Mouse (Mus musculus): ENCODE measurements around the gene Slc16a5. TPM values are rescaled to one million over a fixed set of nuclear protein-coding genes. Genes with fewer than 3 reads are reported as not detected.

Gene Slc16a5
- polyA plus RNA-seq, 1 experiment from 2014 or later, result 0.51 TPM

DNA sequence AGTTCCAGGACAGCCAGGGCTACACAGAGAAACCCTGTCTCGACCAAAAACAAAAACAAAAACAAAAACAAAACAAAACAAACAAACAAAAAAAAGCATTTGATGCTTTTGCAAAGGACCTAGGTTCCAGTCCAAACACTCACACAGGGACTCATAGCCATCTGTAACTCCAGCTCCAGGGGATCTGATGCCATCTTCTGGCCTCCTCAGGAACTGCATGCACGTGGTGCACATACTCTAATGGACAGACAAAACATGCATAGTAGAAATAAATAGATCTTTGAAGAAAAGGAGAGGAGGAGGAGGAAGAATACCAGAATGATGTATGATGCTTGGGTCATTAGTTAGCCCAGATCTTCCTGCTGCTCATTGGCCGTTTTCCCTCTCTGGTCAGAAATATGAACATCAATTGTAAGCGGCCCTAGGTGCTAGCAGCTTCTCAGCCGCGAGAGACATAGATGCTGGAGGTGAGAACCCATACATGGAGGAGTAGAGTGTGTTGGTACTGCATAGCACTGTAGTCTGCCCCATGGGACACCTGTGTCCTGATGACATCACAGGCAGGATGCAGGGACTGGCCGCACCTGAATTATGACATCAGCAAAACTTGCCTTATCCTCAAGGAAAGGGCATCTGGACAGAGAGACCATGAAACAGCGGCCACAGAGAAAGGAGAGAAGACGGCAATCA lies 22.2 kb upstream of the Slc16a5 start, which contains the start of gene Trim80:
Gene Trim80, plus strand, starts transcription at position 640 of the 690 bp plus-strand sequence.
- Histone ChIP-seq H3K9ac (ENCODE audit: low read depth, low read length) (no peak within 1 kb of the TSS), H3K4me3 (ENCODE audit: low read depth, low read length) (no peak within 1 kb of the TSS), H3K36me3 (ENCODE audit: control insufficient read depth, insufficient read depth) (no peaks in the 10 kb centered on the region), H3K4me2 (ENCODE audit: low read depth, low read length) (no peak within 1 kb of the TSS), H3K9me3 (replicated peaks; ENCODE audit: control insufficient read depth, low read length) (peaks cover 4% of the 10 kb centered on the region; the same call in 1 of the 2 replicates), H3K4me1 (ENCODE audit: control insufficient read depth, low read depth, low read length) (peaks cover 8% of the 10 kb centered on the region), H3K27me3 (ENCODE audit: control insufficient read depth, insufficient read depth, low read depth, low read length) (peaks cover 13% of the 10 kb centered on the region), H3K27ac (ENCODE audit: low read length) (no peak within 1 kb of the TSS)
- WGBS (ENCODE audit: insufficient replicate concordance), result 77% methylated on average over 9 of the region's 9 CpGs
- ATAC-seq (ENCODE audit: low read depth), result no peak

DNA sequence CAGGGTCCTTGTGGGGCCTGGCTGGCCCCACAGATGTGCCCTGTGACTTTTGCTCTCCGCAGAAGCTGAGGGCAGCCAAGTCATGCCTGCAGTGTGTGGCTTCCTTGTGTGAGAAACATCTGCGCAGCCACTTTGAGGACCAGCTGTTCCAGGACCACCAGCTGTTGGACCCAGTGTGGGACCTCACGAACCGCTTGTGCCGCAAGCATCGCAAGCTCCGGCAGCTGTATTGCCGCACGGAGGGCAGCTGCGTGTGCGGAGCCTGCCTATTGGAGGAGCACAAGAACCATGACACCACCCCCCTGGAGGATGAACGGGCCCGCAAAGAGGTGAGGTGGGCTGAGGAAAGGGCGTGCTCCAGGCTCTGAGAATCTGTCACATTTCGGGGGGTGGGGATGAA lies 20.9 kb upstream of the Slc16a5 start:
- WGBS (ENCODE audit: insufficient replicate concordance), result 47% methylated on average over 15 of the region's 15 CpGs
- peaks cover 4% of the 10 kb centered on the region; the same call in 1 of the 2 replicates for H3K9me3 ChIP-seq (replicated peaks; ENCODE audit: control insufficient read depth, low read length)
- no peak for ATAC-seq (ENCODE audit: low read depth)

DNA sequence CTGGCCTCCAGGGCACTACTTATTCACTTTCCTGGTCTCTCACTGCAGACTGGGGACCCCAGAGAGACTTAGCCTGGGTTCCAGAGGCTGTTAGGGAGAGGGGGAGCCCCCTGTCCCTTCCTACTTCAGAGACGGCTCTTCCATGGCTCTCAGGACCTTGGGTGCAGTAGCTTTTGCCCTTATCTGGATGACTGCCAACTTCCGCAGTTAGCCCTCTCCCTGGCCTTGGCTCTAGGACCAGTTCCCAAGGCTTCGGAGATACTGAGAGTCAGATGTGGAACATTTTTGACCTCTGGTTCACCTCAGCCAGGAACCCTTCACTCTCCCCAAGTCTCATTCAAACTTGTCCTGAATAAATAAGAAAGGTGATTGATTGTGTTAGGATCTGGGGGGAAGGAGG lies 15.4 kb upstream of the Slc16a5 start:
- ATAC-seq (ENCODE audit: low read depth), result no peak
- Histone ChIP-seq H3K9me3 (replicated peaks; ENCODE audit: control insufficient read depth, low read length) (no peaks in the 10 kb centered on the region), H3K4me1 (ENCODE audit: control insufficient read depth, low read depth, low read length) (no peaks in the 10 kb centered on the region; the same call in 1 of the 2 replicates), H3K27me3 (ENCODE audit: control insufficient read depth, insufficient read depth, low read depth, low read length) (no peaks in the 10 kb centered on the region), H3K36me3 (ENCODE audit: control insufficient read depth, insufficient read depth) (no peaks in the 10 kb centered on the region), H3K4me2 (ENCODE audit: low read depth, low read length) (peak overlapping the region; percentile 30; the same call in 1 of the 2 replicates), H3K4me3 (ENCODE audit: low read depth, low read length) (no peak overlapping the region), H3K9ac (ENCODE audit: low read depth, low read length) (no peak overlapping the region), H3K27ac (ENCODE audit: low read length) (peak overlapping the region; percentile 58)
- WGBS (ENCODE audit: insufficient replicate concordance), result 40% methylated on average over 3 of the region's 3 CpGs

More for the DNA sequence above, 20.9 kb upstream of the Slc16a5 start:
- no peaks in the 10 kb centered on the region for H3K36me3 ChIP-seq (ENCODE audit: control insufficient read depth, insufficient read depth)
- no peak overlapping the region for H3K27ac ChIP-seq (ENCODE audit: low read length)
- H3K27me3 ChIP-seq (ENCODE audit: control insufficient read depth, insufficient read depth, low read depth, low read length), result peaks cover under 1% of the 10 kb centered on the region; the same call in 1 of the 2 replicates
- no peak overlapping the region for H3K4me2 ChIP-seq (ENCODE audit: low read depth, low read length)
- no peak overlapping the region for H3K4me3 ChIP-seq (ENCODE audit: low read depth, low read length)
- H3K9ac ChIP-seq (ENCODE audit: low read depth, low read length), result no peak overlapping the region
- peaks cover 4% of the 10 kb centered on the region; the same call in 1 of the 2 replicates for H3K4me1 ChIP-seq (ENCODE audit: control insufficient read depth, low read depth, low read length)

DNA sequence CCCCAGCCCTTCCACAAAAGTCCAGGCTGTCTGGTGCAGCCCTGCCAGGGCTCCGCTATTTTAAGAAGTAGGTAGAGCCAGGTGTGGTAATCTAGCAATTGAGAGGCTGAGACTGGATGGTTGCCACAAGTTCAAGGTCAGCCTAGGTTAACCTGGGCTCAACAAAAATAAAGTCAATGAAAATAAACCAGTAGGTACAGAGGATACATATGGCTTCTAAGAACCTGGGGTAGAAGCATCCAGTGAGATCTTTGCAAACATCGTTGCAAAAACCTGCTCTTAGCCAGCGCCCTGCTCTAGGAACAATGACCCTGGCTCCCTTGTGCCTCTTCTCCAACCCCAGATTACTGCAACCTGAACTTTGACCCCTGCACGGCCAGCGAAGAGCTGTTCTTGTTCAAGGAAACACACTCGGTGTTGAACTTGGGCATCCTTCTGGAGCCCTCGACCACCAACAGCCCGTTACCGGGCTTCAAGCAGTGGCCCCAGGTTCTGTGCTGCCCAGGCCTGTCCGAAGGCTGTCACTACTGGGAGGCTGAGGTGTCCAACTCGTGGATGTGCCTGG lies 14.9 kb upstream of the Slc16a5 start:
- 61% methylated on average over 11 of the region's 11 CpGs for WGBS (ENCODE audit: insufficient replicate concordance)
- peak overlapping the region; percentile 23; the same call in 1 of the 2 replicates for H3K4me3 ChIP-seq (ENCODE audit: low read depth, low read length)
- no peak overlapping the region for H3K9ac ChIP-seq (ENCODE audit: low read depth, low read length)
- H3K27ac ChIP-seq (ENCODE audit: low read length), result peak overlapping the region; percentile 58
- peak; percentile 23; the same call in 1 of the 2 replicates for ATAC-seq (ENCODE audit: low read depth)
- no peaks in the 10 kb centered on the region; the same call in 1 of the 2 replicates for H3K4me1 ChIP-seq (ENCODE audit: control insufficient read depth, low read depth, low read length)
- no peaks in the 10 kb centered on the region for H3K9me3 ChIP-seq (replicated peaks; ENCODE audit: control insufficient read depth, low read length)
- H3K36me3 ChIP-seq (ENCODE audit: control insufficient read depth, insufficient read depth), result no peaks in the 10 kb centered on the region
- H3K4me2 ChIP-seq (ENCODE audit: low read depth, low read length), result peak overlapping the region; percentile 30
- H3K27me3 ChIP-seq (ENCODE audit: control insufficient read depth, insufficient read depth, low read depth, low read length), result no peaks in the 10 kb centered on the region

DNA sequence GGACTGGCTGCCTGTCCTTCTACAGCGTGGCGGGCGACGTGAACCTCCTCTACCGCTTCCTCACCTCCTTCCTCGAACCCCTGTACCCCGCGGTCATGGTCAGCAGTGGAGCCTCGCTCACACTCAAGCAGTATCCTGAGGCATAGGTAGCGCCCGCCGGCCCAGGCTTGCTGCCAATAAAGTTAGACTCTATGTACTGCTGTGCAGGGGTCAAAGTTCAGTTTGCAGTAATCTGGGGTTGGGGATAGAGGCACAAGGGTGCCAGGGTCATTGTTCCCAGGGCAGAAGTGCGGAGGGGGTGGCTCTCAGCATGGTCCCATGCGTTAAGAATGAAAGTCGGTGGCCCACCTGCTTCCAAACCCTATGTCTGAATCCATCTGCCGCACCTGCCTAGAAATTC lies 14.2 kb upstream of the Slc16a5 start:
- Histone ChIP-seq H3K4me1 (ENCODE audit: control insufficient read depth, low read depth, low read length) (no peaks in the 10 kb centered on the region; the same call in 1 of the 2 replicates), H3K4me2 (ENCODE audit: low read depth, low read length) (peak overlapping the region; percentile 30; the same call in 1 of the 2 replicates), H3K27me3 (ENCODE audit: control insufficient read depth, insufficient read depth, low read depth, low read length) (no peaks in the 10 kb centered on the region), H3K36me3 (ENCODE audit: control insufficient read depth, insufficient read depth) (no peaks in the 10 kb centered on the region), H3K27ac (ENCODE audit: low read length) (peak overlapping the region; percentile 58), H3K9ac (ENCODE audit: low read depth, low read length) (no peak overlapping the region), H3K9me3 (replicated peaks; ENCODE audit: control insufficient read depth, low read length) (no peaks in the 10 kb centered on the region), H3K4me3 (ENCODE audit: low read depth, low read length) (peak overlapping the region; percentile 23; the same call in 1 of the 2 replicates)
- WGBS (ENCODE audit: insufficient replicate concordance), result 70% methylated on average over 16 of the region's 16 CpGs
- peak; percentile 72 for ATAC-seq (ENCODE audit: low read depth)

DNA sequence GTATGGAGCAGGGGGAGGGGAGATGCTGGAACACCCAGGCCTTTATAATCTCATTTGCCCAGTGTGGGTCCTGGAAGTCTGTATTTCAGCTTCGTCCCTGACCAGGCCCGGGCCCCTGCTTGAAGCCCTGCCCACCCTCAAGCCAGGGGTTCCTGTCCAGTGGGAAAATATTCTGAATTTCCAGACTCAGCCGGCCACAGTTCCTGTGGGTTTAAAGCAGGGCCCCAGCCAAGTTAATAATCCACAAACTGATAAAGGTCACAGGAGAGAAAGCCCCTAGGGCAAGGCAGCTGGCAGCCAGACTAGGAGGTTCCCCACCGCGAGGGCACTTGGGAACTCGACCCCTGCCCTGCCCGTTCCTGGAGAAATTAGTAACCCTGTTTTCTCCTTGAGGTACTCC lies 13.3 kb upstream of the Slc16a5 start:
- peak; percentile 28; the same call in 1 of the 2 replicates for ATAC-seq (ENCODE audit: low read depth)
- H3K4me2 ChIP-seq (ENCODE audit: low read depth, low read length), result no peak overlapping the region
- no peaks in the 10 kb centered on the region for H3K27me3 ChIP-seq (ENCODE audit: control insufficient read depth, insufficient read depth, low read depth, low read length)
- H3K9me3 ChIP-seq (replicated peaks; ENCODE audit: control insufficient read depth, low read length), result no peaks in the 10 kb centered on the region
- H3K27ac ChIP-seq (ENCODE audit: low read length), result peak overlapping the region; percentile 58
- H3K9ac ChIP-seq (ENCODE audit: low read depth, low read length), result no peak overlapping the region
- H3K36me3 ChIP-seq (ENCODE audit: control insufficient read depth, insufficient read depth), result no peaks in the 10 kb centered on the region
- H3K4me1 ChIP-seq (ENCODE audit: control insufficient read depth, low read depth, low read length), result peaks cover 3% of the 10 kb centered on the region
- H3K4me3 ChIP-seq (ENCODE audit: low read depth, low read length), result no peak overlapping the region
- WGBS (ENCODE audit: insufficient replicate concordance), result 56% methylated on average over 7 of the region's 7 CpGs

DNA sequence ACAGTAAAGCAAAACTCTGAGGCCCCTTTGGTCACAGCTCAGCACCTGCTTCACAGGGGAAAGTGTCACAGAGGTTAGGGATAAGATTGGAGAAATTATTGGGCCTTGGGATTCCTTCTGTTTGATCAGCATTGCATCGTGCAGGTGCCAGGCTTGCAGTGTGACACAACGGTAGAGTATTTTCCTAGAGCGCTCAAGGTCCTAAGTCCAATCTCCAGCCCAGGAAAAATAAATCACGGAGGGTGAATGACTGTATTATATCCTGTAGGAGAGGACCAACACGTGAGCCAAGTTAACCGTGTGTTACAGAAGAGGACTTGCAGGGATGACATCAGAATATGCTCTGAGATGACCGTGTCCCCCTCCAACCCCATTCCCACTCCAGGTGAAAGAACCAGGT lies 12.1 kb upstream of the Slc16a5 start:
- no peaks in the 10 kb centered on the region for H3K27me3 ChIP-seq (ENCODE audit: control insufficient read depth, insufficient read depth, low read depth, low read length)
- no peak overlapping the region for H3K4me3 ChIP-seq (ENCODE audit: low read depth, low read length)
- peak; percentile 56 for ATAC-seq (ENCODE audit: low read depth)
- peak overlapping the region; percentile 60; the same call in 1 of the 2 replicates for H3K27ac ChIP-seq (ENCODE audit: low read length)
- H3K36me3 ChIP-seq (ENCODE audit: control insufficient read depth, insufficient read depth), result no peaks in the 10 kb centered on the region
- no peaks in the 10 kb centered on the region; the same call in 1 of the 2 replicates for H3K9me3 ChIP-seq (replicated peaks; ENCODE audit: control insufficient read depth, low read length)
- H3K9ac ChIP-seq (ENCODE audit: low read depth, low read length), result no peak overlapping the region
- 58% methylated on average over 7 of the region's 7 CpGs for WGBS (ENCODE audit: insufficient replicate concordance)
- H3K4me2 ChIP-seq (ENCODE audit: low read depth, low read length), result no peak overlapping the region
- peaks cover 3% of the 10 kb centered on the region for H3K4me1 ChIP-seq (ENCODE audit: control insufficient read depth, low read depth, low read length)

DNA sequence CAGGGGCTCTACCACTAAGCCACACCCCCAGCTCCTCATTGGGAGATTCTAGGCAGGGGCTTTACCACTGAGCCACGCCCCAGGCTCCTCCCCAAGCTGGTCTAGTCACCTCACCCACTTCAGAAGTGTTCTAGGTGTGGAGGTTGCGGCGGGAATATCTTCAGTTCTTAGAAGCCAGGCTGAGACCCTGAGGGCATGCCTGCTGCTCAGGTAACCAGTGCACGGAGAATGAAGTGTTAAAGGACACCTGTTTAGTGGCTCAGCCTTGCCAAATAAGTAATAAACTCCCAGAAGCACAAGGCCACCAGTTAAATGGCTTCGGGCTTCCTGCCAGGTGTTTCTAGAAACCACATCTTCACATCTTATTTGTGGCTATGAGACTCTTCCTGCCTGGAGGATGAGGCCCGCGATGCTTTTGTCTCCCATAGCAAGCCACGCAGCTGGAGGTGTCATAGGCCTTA lies 10.5 kb upstream of the Slc16a5 start:
- Histone ChIP-seq H3K27me3 (ENCODE audit: control insufficient read depth, insufficient read depth, low read depth, low read length) (no peaks in the 10 kb centered on the region), H3K36me3 (ENCODE audit: control insufficient read depth, insufficient read depth) (no peaks in the 10 kb centered on the region), H3K4me3 (ENCODE audit: low read depth, low read length) (no peak overlapping the region), H3K4me1 (ENCODE audit: control insufficient read depth, low read depth, low read length) (peaks cover 3% of the 10 kb centered on the region), H3K9ac (ENCODE audit: low read depth, low read length) (no peak overlapping the region), H3K27ac (ENCODE audit: low read length) (no peak overlapping the region), H3K9me3 (replicated peaks; ENCODE audit: control insufficient read depth, low read length) (no peaks in the 10 kb centered on the region; the same call in 1 of the 2 replicates), H3K4me2 (ENCODE audit: low read depth, low read length) (no peak overlapping the region)
- 60% methylated on average over 8 of the region's 8 CpGs for WGBS (ENCODE audit: insufficient replicate concordance)
- no peak for ATAC-seq (ENCODE audit: low read depth)
